Mouse (Mus musculus) Patski (cell line): ENCODE measurements around the gene Ccdc182. TPM values are rescaled to one million over a fixed set of nuclear protein-coding genes. Genes with fewer than 3 reads are reported as not detected.

Experiments used
- ATAC-seq: fragments of 100-300 bp; one replicate; pipeline ENCODE4 v1.8.0; 2021
- CTCF ChIA-PET: fragments of 350-600 bp; sonication (Branson Sonifier 250); formaldehyde crosslinking; loops from one replicate; lab custom pipeline; 2022; ENCODE audit warnings: inconsistent platforms; lab: Charles Lee
- POLR2A ChIA-PET: fragments of 350-600 bp; sonication (Branson Sonifier 250); formaldehyde crosslinking; loops from one replicate; lab custom pipeline; 2022; ENCODE audit warnings: antibody characterized with exemption, inconsistent platforms; lab: Charles Lee
- DNase-seq: peaks from one replicate; pipeline ENCODE4 v3.0.0-alpha.2; 2011; ENCODE audit warnings: low read depth, low spot score
- H3K27me3 ChIP-seq: fragments of 371-371 bp; one replicate; pipeline ENCODE4 v1.5.1; 2021
- CTCF ChIP-seq: fragments of 100-300 bp; IDR thresholded peaks from one replicate; pipeline ENCODE4 v1.5.1; 2021
- in situ Hi-C: fragments of 300-500 bp; cut with MboI; formaldehyde crosslinking; loops from 3 replicates; pipeline ENCODE4 v1.11.1; 2018; ENCODE audit warnings: low pct_unique_long_range_greater_than_20kb, mixed read lengths
- polyA plus RNA-seq: library from polyadenylated mRNA; unstranded; gene quantifications from one replicate; pipeline ENCODE4 v1.2.3, GENCODE M21; 2021

Ccdc182 gene
- not detected for polyA plus RNA-seq

GRCm38 (mm10) chr11:88293631-88294393 is at the start of gene Ccdc182:
TSS of gene Ccdc182 (plus strand) at chr11:88294058.
- DNase-seq (no peak), ATAC-seq (no peak)
- no peak for TF ChIP-seq CTCF
- ChIA-PET POLR2A (no interaction called here), CTCF (no interaction called here)
- in situ Hi-C loops: loop anchor here (10.0 kb wide), 1 partner anchor 431 kb away; no protein-coding TSS in a partner anchor
- no peaks in the 10 kb centered on the region for H3K27me3 ChIP-seq

- in situ Hi-C loops: no loop called here
- CTCF ChIA-PET: no interaction called here
- no peaks in the 10 kb centered on the region for H3K27me3 ChIP-seq
- POLR2A ChIA-PET: no interaction called here
- DNase-seq (no peak), ATAC-seq (no peak)
- TF ChIP-seq CTCF: no peak
Measured at GRCm38 (mm10) chr11:88245581-88246170, 48.2 kb upstream of the Ccdc182 start.

GRCm38 (mm10) chr11:88248636-88249035 is 45.2 kb upstream of the Ccdc182 start:
- CTCF ChIA-PET: interaction anchor here (1.3 kb wide), 1 partner anchor 574 kb away, joined by 6 read pairs; no protein-coding TSS in a partner anchor
- ATAC-seq (no peak), DNase-seq (no peak)
- no peaks in the 10 kb centered on the region for H3K27me3 ChIP-seq
- in situ Hi-C loops: no loop called here
- POLR2A ChIA-PET: no interaction called here
- no peak for TF ChIP-seq CTCF

- no peak for TF ChIP-seq CTCF
- CTCF ChIA-PET: interaction anchor here (1.1 to 3.3 kb wide), 4 partner anchors 23 to 572 kb away, joined by 3 to 34 read pairs (median 4); no protein-coding TSS in a partner anchor
- no peaks in the 10 kb centered on the region for H3K27me3 ChIP-seq
- POLR2A ChIA-PET: interaction anchor here (1.0 kb wide), 1 partner anchor 572 kb away, joined by 3 read pairs; no protein-coding TSS in a partner anchor
- in situ Hi-C loops: loop anchor here (5.0 kb wide), 1 partner anchor 572 kb away; no protein-coding TSS in a partner anchor
- ATAC-seq (no peak), DNase-seq (no peak)
Measured at GRCm38 (mm10) chr11:88250568-88250967, 43.3 kb upstream of the Ccdc182 start.

- POLR2A ChIA-PET: interaction anchor here (1.0 kb wide), 1 partner anchor 571 kb away, joined by 3 read pairs; no protein-coding TSS in a partner anchor
- in situ Hi-C loops: loop anchor here (5.0 kb wide), 1 partner anchor 571 kb away; no protein-coding TSS in a partner anchor
- ATAC-seq (no peak), DNase-seq (no peak)
- no peaks in the 10 kb centered on the region for H3K27me3 ChIP-seq
- TF ChIP-seq CTCF: no peak
- CTCF ChIA-PET: interaction anchor here (0.6 to 3.3 kb wide), 19 partner anchors 11 to 571 kb away, joined by 3 to 34 read pairs (median 5); no protein-coding TSS in a partner anchor
Measured at GRCm38 (mm10) chr11:88251295-88251694, 42.6 kb upstream of the Ccdc182 start.

GRCm38 (mm10) chr11:88251972-88252766 is 41.7 kb upstream of the Ccdc182 start:
- peak; percentile 99 for TF ChIP-seq CTCF
- CTCF ChIA-PET: interaction anchor here (0.5 to 3.3 kb wide), 28 partner anchors 9 to 570 kb away, joined by 3 to 34 read pairs (median 4); no protein-coding TSS in a partner anchor

GRCm38 (mm10) chr11:88252767-88253513 is 40.9 kb upstream of the Ccdc182 start:
- no peak for DNase-seq
- TF ChIP-seq CTCF: no peak
- in situ Hi-C loops: loop anchor here (5.0 kb wide), 1 partner anchor 569 kb away; no protein-coding TSS in a partner anchor
- ChIA-PET POLR2A (interaction anchor here (0.5 kb wide), 1 partner anchor 464 kb away, joined by 3 read pairs; no protein-coding TSS in a partner anchor), CTCF (interaction anchor here (0.5 to 3.3 kb wide), 23 partner anchors 8 to 570 kb away, joined by 3 to 34 read pairs (median 4); no protein-coding TSS in a partner anchor)
- no peaks in the 10 kb centered on the region for H3K27me3 ChIP-seq
- ATAC-seq: no peak

More at GRCm38 (mm10) chr11:88251972-88252766, 41.7 kb upstream of the Ccdc182 start:
- in situ Hi-C loops: loop anchor here (5.0 kb wide), 1 partner anchor 570 kb away; no protein-coding TSS in a partner anchor
- POLR2A ChIA-PET: interaction anchor here (0.5 kb wide), 1 partner anchor 465 kb away, joined by 3 read pairs; no protein-coding TSS in a partner anchor
- H3K27me3 ChIP-seq: no peaks in the 10 kb centered on the region
- DNase-seq (no peak), ATAC-seq (peak; percentile 71)

- CTCF ChIA-PET: interaction anchor here (1.9 to 3.3 kb wide), 3 partner anchors 15 to 569 kb away, joined by 5 to 34 read pairs (median 9); no protein-coding TSS in a partner anchor
- ATAC-seq (no peak), DNase-seq (no peak)
- TF ChIP-seq CTCF: no peak
- POLR2A ChIA-PET: no interaction called here
- H3K27me3 ChIP-seq: no peaks in the 10 kb centered on the region
- in situ Hi-C loops: loop anchor here (5.0 kb wide), 1 partner anchor 569 kb away; no protein-coding TSS in a partner anchor
Measured at GRCm38 (mm10) chr11:88253514-88254167, 40.2 kb upstream of the Ccdc182 start.
